Mouse (Mus musculus): ENCODE data around the gene Plekhm2. TPM values are rescaled to one million over a fixed set of nuclear protein-coding genes. Genes with fewer than 3 reads are reported as not detected.

Plekhm2 gene
- polyA plus RNA-seq, 1 experiment from 2014 or later, result 8.5 TPM

GRCm38 (mm10) chr4:141600364-141600763 is 64.3 kb downstream of the Plekhm2 start:
- Histone ChIP-seq H3K27ac (peak overlapping the region; percentile 79), H3K4me3 (no peak overlapping the region), H3K4me2 (peak overlapping the region; percentile 93; the same call in 1 of the 2 replicates), H3K4me1 (peaks cover 33% of the 10 kb centered on the region), H3K9me3 (no peaks in the 10 kb centered on the region), H3K36me3 (peaks cover 4% of the 10 kb centered on the region), H3K27me3 (no peaks in the 10 kb centered on the region), H3K9ac (no peak overlapping the region)
- no peak for ATAC-seq (ENCODE audit: insufficient number of reproducible peaks, insufficient read depth, low FRiP score, low TSS enrichment, low read depth)
- WGBS, result 19% methylated on average over 6 of the region's 6 CpGs

GRCm38 (mm10) chr4:141599251-141600141 is 65.2 kb downstream of the Plekhm2 start:
- Histone ChIP-seq H3K4me3 (peak overlapping the region; percentile 66), H3K36me3 (peaks cover 13% of the 10 kb centered on the region), H3K4me2 (peak overlapping the region; percentile 93), H3K27me3 (no peaks in the 10 kb centered on the region), H3K9me3 (no peaks in the 10 kb centered on the region), H3K4me1 (peaks cover 33% of the 10 kb centered on the region), H3K27ac (peak overlapping the region; percentile 79), H3K9ac (peak overlapping the region; percentile 80)
- 1% methylated on average over 53 of the region's 57 CpGs for WGBS
- ATAC-seq (ENCODE audit: insufficient number of reproducible peaks, insufficient read depth, low FRiP score, low TSS enrichment, low read depth), result peak; percentile 21; the same call in 1 of the 2 replicates

GRCm38 (mm10) chr4:141598894-141599250 is 65.8 kb downstream of the Plekhm2 start:
- 1% methylated on average over 9 of the region's 9 CpGs for WGBS
- peak overlapping the region; percentile 93 for H3K4me2 ChIP-seq

GRCm38 (mm10) chr4:141598199-141598893 is 66.4 kb downstream of the Plekhm2 start:
- Histone ChIP-seq H3K36me3 (peaks cover 22% of the 10 kb centered on the region), H3K4me2 (peak overlapping the region; percentile 93), H3K4me1 (peaks cover 28% of the 10 kb centered on the region), H3K27me3 (no peaks in the 10 kb centered on the region), H3K4me3 (peak overlapping the region; percentile 66), H3K27ac (peak overlapping the region; percentile 79), H3K9ac (peak overlapping the region; percentile 80), H3K9me3 (no peaks in the 10 kb centered on the region)
- under 1% methylated on average over 19 of the region's 19 CpGs for WGBS
- no peak for ATAC-seq (ENCODE audit: insufficient number of reproducible peaks, insufficient read depth, low FRiP score, low TSS enrichment, low read depth)

More at GRCm38 (mm10) chr4:141598894-141599250, 65.8 kb downstream of the Plekhm2 start:
- no peak for ATAC-seq (ENCODE audit: insufficient number of reproducible peaks, insufficient read depth, low FRiP score, low TSS enrichment, low read depth)
- Histone ChIP-seq H3K4me3 (peak overlapping the region; percentile 66), H3K27ac (peak overlapping the region; percentile 79), H3K36me3 (peaks cover 19% of the 10 kb centered on the region), H3K4me1 (peaks cover 28% of the 10 kb centered on the region), H3K9ac (peak overlapping the region; percentile 80), H3K9me3 (no peaks in the 10 kb centered on the region), H3K27me3 (no peaks in the 10 kb centered on the region)

GRCm38 (mm10) chr4:141596700-141597328 is 67.9 kb downstream of the Plekhm2 start:
- Histone ChIP-seq H3K36me3 (peaks cover 37% of the 10 kb centered on the region), H3K27me3 (no peaks in the 10 kb centered on the region), H3K9ac (no peak overlapping the region), H3K4me3 (no peak overlapping the region), H3K9me3 (no peaks in the 10 kb centered on the region), H3K27ac (no peak overlapping the region), H3K4me2 (no peak overlapping the region), H3K4me1 (peaks cover 24% of the 10 kb centered on the region)
- no peak for ATAC-seq (ENCODE audit: insufficient number of reproducible peaks, insufficient read depth, low FRiP score, low TSS enrichment, low read depth)
- WGBS, result 85% methylated on average over 8 of the region's 8 CpGs

- peaks cover 47% of the 10 kb centered on the region for H3K36me3 ChIP-seq
- H3K27ac ChIP-seq, result no peak overlapping the region
- WGBS, result 85% methylated on average over 9 of the region's 9 CpGs
Measured at GRCm38 (mm10) chr4:141595605-141596268, 69.0 kb downstream of the Plekhm2 start.

GRCm38 (mm10) chr4:141595138-141595537 is 69.6 kb downstream of the Plekhm2 start:
- 95% methylated on average over 11 of the region's 11 CpGs for WGBS
- ATAC-seq (ENCODE audit: insufficient number of reproducible peaks, insufficient read depth, low FRiP score, low TSS enrichment, low read depth), result no peak
- H3K27ac ChIP-seq, result no peak overlapping the region
- H3K4me1 ChIP-seq, result peaks cover 20% of the 10 kb centered on the region
- no peak overlapping the region for H3K9ac ChIP-seq
- no peak overlapping the region for H3K4me3 ChIP-seq
- no peaks in the 10 kb centered on the region for H3K27me3 ChIP-seq
- peaks cover 52% of the 10 kb centered on the region for H3K36me3 ChIP-seq
- no peaks in the 10 kb centered on the region for H3K9me3 ChIP-seq
- no peak overlapping the region for H3K4me2 ChIP-seq

More at GRCm38 (mm10) chr4:141595605-141596268, 69.0 kb downstream of the Plekhm2 start:
- ATAC-seq (ENCODE audit: insufficient number of reproducible peaks, insufficient read depth, low FRiP score, low TSS enrichment, low read depth), result no peak
- Histone ChIP-seq H3K4me1 (peaks cover 24% of the 10 kb centered on the region), H3K9me3 (no peaks in the 10 kb centered on the region), H3K27me3 (no peaks in the 10 kb centered on the region), H3K9ac (no peak overlapping the region), H3K4me2 (no peak overlapping the region), H3K4me3 (no peak overlapping the region)

- no peak overlapping the region for H3K4me3 ChIP-seq
- no peak overlapping the region for H3K9ac ChIP-seq
- WGBS, result 26% methylated on average over 3 of the region's 3 CpGs
- H3K27ac ChIP-seq, result no peak overlapping the region
- no peaks in the 10 kb centered on the region for H3K4me1 ChIP-seq
- no peaks in the 10 kb centered on the region for H3K27me3 ChIP-seq
- ATAC-seq (ENCODE audit: insufficient number of reproducible peaks, insufficient read depth, low FRiP score, low TSS enrichment, low read depth), result no peak
- peaks cover 85% of the 10 kb centered on the region for H3K36me3 ChIP-seq
- no peaks in the 10 kb centered on the region for H3K9me3 ChIP-seq
- H3K4me2 ChIP-seq, result no peak overlapping the region
Measured at GRCm38 (mm10) chr4:141591547-141591946, 73.2 kb downstream of the Plekhm2 start.

GRCm38 (mm10) chr4:141583919-141584318 is 80.8 kb downstream of the Plekhm2 start:
- Histone ChIP-seq H3K36me3 (peaks cover 85% of the 10 kb centered on the region), H3K4me3 (no peak overlapping the region), H3K27me3 (no peaks in the 10 kb centered on the region), H3K27ac (no peak overlapping the region), H3K4me2 (no peak overlapping the region), H3K9me3 (no peaks in the 10 kb centered on the region), H3K9ac (no peak overlapping the region), H3K4me1 (no peaks in the 10 kb centered on the region)
- no peak for ATAC-seq (ENCODE audit: insufficient number of reproducible peaks, insufficient read depth, low FRiP score, low TSS enrichment, low read depth)
- WGBS, result 89% methylated on average over 8 of the region's 8 CpGs

- Histone ChIP-seq H3K9me3 (no peaks in the 10 kb centered on the region), H3K4me1 (no peaks in the 10 kb centered on the region), H3K36me3 (peaks cover 88% of the 10 kb centered on the region), H3K4me2 (no peak overlapping the region), H3K27ac (no peak overlapping the region), H3K9ac (no peak overlapping the region), H3K4me3 (no peak overlapping the region), H3K27me3 (no peaks in the 10 kb centered on the region)
- ATAC-seq (ENCODE audit: insufficient number of reproducible peaks, insufficient read depth, low FRiP score, low TSS enrichment, low read depth), result no peak
- 91% methylated on average over 13 of the region's 13 CpGs for WGBS
Measured at GRCm38 (mm10) chr4:141581051-141581450, 83.6 kb downstream of the Plekhm2 start.

GRCm38 (mm10) chr4:141578833-141579232 is 85.9 kb downstream of the Plekhm2 start:
- no peak for ATAC-seq (ENCODE audit: insufficient number of reproducible peaks, insufficient read depth, low FRiP score, low TSS enrichment, low read depth)
- H3K4me3 ChIP-seq, result no peak overlapping the region
- H3K27ac ChIP-seq, result no peak overlapping the region
- no peak overlapping the region for H3K9ac ChIP-seq
- no peaks in the 10 kb centered on the region for H3K27me3 ChIP-seq
- peaks cover 72% of the 10 kb centered on the region for H3K36me3 ChIP-seq
- no peak overlapping the region for H3K4me2 ChIP-seq
- 89% methylated on average over 3 of the region's 3 CpGs for WGBS
- H3K4me1 ChIP-seq, result peaks cover 5% of the 10 kb centered on the region
- no peaks in the 10 kb centered on the region for H3K9me3 ChIP-seq

Measured in embryonic facial prominence, embryonic 13.5 days (tissue).